Mouse (Mus musculus) liver, embryonic 14.5 days (tissue): ENCODE results near the gene Rassf4.

ENCODE experiments used
- CTCF ChIP-seq: IDR thresholded peaks from 2 replicates; pipeline ENCODE4 v1.5.1; 2016; ENCODE audit warnings: antibody characterized with exemption, low read depth, control low read depth
- EP300 ChIP-seq: IDR thresholded peaks from 2 replicates; pipeline ENCODE4 v1.6.1; 2016; ENCODE audit warnings: antibody characterized with exemption, low read depth

DNA sequence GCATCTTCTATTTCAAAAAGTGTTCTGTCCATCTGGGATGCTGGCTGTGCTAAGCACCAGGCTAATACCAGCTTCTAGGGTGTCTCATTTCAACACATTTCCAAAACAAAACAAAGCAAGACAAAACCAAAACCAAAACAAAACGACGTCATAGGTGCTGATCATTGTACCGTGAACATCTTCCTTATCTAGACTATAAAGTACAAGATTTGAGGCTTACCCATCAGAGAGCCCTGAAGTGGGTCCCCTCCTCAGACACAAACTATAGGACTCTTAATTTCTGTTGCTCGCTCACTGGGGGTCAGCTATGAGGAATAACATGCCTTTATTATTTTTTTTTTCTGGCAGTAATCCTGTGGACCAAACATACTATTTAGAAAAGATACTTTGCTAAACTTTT, 19.9 kb upstream of the Rassf4 start:
- TF ChIP-seq CTCF: no peak
- no peak for TF ChIP-seq EP300
